Mouse (Mus musculus) heart, adult 18-20 months (tissue): ENCODE measurements at regions not wholly inside any gene's neighbourhood (a gene's known extent, or its start where the extent isn't known, plus 50 kb on each side); places are given as distances from the start of the nearest gene placed in this dataset.

ENCODE experiments used
- DNase-seq, 2 experiments: peaks; one replicate each; pipeline ENCODE4 v3.0.0; 2021 to 2022; ENCODE audit warnings: mixed read lengths in 1 of 2

GRCm38 (mm10) chr9:61500851-61501250 lies 128.7 kb downstream of the Tle3 start:
- DNase-seq = no peak

GRCm38 (mm10) chr9:61492896-61493295 lies 120.7 kb downstream of the Tle3 start:
- no peak for DNase-seq

- no peak for DNase-seq
Measured at GRCm38 (mm10) chr9:61491131-61491712, 119.1 kb downstream of the Tle3 start.

DNA sequence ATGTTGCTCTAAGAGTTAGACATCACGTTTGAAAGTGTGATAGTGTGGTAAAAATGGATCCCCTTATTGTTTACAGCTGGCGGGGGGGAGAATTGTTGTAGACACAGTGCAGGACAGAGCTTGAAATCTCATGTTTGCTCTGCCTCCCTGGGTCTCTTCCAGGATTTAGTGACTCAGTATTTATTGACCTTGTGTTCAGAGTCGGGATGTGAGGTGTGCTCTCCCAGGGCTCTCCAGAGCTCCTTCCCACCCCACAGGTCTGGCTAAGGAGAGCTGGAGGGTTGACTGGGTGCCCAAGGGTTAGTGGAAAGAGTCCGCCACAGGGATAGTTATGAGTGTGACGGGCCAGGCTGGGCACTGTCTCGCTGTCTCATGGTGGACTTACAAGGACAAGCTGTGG lies 117.8 kb downstream of the Tle3 start:
- DNase-seq = no peak

GRCm38 (mm10) chr9:61489147-61489546 lies 117.0 kb downstream of the Tle3 start:
- DNase-seq = no peak

- DNase-seq = peak in 1 of 2 experiments; percentile 5
Measured at GRCm38 (mm10) chr9:61487824-61488223, 115.7 kb downstream of the Tle3 start.

DNA sequence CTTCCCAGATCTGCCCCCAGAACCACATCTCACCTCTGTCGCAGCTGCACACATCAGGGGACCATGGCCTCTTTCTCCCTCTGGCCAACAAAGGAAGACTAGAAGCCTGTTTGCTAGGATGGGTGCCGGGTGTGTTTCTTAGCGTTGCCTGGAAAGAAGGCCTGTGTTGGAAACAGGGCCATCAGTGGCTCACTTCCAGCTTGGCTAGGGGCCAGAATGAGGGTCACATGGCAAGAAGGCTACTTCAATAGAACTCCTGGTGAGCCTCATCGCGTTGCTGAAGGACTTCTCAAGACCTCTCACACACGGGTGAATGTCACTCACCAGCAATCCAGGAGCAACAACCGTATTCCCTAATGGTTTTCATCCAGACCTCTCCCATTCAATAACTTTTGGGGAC lies 115.0 kb downstream of the Tle3 start:
- DNase-seq = no peak

GRCm38 (mm10) chr9:61484391-61484790 lies 112.2 kb downstream of the Tle3 start:
- peak in 1 of 2 experiments; percentile 40 for DNase-seq

DNA sequence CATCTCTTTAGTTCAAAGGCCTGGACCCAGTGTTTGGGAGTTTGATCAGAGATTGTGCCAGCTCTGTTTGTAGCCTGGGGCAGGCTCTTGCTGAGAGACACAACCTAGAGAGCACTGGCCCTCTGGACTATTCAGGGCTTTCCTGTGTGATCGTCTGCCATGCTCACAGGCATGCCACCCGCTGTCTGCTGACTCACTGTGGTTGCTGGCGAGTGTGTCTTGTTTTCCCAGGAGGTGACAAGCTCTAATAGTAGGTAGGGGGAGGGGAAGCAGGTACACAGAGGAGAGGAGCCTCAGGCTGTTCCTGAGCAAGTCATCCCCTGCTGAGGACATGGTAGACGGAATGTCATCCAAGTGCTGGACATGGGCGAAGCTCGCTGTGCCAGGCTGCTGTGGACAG lies 107.5 kb downstream of the Tle3 start:
- DNase-seq = peak in 1 of 2 experiments; percentile 25

- DNase-seq = peak in 1 of 2 experiments; percentile 4
Measured at GRCm38 (mm10) chr9:61478862-61479261, 106.7 kb downstream of the Tle3 start.

DNA sequence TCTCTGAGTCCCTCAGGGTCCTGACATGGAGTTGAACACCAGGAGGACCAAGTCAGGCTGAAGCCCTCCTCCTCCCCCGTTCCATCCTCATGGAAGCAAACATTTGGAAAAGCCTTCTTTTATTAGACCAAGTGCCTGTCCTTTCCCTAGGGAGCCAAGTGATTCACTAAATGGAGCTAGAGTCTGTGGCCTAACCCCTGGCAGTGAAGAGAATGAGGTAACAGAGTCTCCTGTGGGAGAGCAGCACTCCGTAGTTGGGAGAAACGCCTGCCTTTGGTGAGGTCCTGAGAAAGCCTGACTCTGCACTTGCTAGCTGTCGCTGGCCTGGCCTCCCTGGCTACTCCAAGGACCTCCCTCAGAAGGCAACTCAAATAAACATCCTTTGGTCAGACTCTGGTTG lies 104.2 kb downstream of the Tle3 start:
- DNase-seq = peak in 1 of 2 experiments; percentile 42

GRCm38 (mm10) chr9:61470815-61471505 lies 98.8 kb downstream of the Tle3 start:
- DNase-seq = no peak

GRCm38 (mm10) chr9:61468897-61469509 lies 96.8 kb downstream of the Tle3 start:
- no peak for DNase-seq

DNA sequence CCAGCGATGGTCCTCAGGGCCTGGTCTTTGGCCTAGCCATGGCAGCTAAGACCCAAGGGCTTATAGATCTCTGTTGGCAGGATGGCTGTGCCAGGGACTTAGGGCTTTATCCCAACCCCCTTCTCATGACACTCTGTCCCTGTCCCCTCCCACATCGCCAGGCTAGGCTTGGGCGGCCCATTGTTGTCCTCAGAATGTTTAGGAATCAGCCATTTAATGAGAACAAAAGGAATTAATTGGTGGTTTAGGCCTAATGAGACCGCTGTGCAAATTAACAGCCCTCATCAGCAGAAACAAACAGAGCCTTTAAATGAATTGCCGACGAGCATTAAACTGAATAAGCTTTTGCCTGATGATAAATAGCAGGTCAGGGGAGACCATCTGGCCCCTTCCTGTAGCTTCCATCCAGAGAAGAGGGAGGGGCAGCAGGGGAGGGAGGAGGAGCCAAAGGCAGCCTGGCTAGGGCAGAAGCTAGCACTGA lies 96.2 kb downstream of the Tle3 start:
- no peak for DNase-seq
